Mouse (Mus musculus): Measurements from ENCODE around the gene Ccdc85b.

Gene Ccdc85b

GRCm38 (mm10) chr19:5456241-5456921 lies 1.3 kb downstream of the Ccdc85b start:
- DNase-seq (ENCODE audit: low spot score in 2 of 2) = no peak

- DNase-seq (ENCODE audit: low spot score in 2 of 2) = peak in 1 of 2 experiments; percentile 39
Measured at GRCm38 (mm10) chr19:5455568-5455967, 2.1 kb downstream of the Ccdc85b start.

GRCm38 (mm10) chr19:5455037-5455436 lies 2.7 kb downstream of the Ccdc85b start:
- no peak for DNase-seq (ENCODE audit: low spot score in 2 of 2)

- DNase-seq (ENCODE audit: low spot score in 2 of 2) = no peak
Measured at GRCm38 (mm10) chr19:5451766-5452165, 5.9 kb downstream of the Ccdc85b start.

GRCm38 (mm10) chr19:5449673-5450072 lies 8.0 kb downstream of the Ccdc85b start:
- DNase-seq (ENCODE audit: low spot score in 2 of 2) = no peak

DNA sequence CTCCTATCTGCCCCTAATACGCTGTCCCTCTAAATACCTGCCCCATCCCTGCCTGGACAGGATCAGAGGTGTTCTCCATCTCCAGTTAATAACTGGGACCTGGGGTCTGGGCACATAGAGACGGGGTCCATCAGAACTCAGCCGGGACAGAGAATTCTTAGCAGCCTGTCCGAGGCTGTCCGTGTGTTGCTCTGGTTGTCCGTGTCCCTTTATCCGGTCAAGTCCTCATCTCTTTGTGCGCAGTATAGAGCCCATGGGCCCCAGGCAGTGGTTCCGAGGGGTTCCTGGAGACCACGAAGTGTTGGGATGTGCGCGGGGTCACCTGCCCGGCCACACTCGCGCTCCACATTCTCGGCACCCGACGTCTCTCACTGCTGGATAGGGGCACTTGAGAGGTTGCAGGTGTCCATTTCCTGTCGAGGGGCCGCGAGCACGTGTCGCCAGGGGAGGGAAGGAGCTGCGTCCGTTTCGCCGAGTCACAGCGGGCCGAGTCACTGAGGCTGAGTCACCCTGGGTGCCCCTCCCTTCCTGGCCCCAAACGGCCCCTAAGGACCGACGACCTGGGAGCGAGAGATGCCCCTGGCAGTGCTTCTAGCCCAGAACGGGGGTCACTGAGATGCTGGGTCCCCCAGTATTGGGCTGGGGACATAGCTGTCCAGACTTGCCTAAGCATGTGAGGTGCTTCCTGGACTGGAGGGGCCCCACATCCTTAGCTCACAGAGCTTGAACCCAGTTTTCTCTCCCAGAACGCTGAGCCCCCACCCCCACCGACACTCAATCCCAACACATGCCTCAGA lies 9.1 kb downstream of the Ccdc85b start:
- no peak for DNase-seq (ENCODE audit: low spot score in 2 of 2)

- DNase-seq (ENCODE audit: low spot score in 2 of 2) = peak; percentile 76 to 79
Measured at GRCm38 (mm10) chr19:5447515-5448353, 10.0 kb downstream of the Ccdc85b start, which contains the start of gene Fosl1. Gene Fosl1, plus strand, starts transcription at chr19:5447547.

GRCm38 (mm10) chr19:5445747-5446146 lies 11.9 kb downstream of the Ccdc85b start:
- no peak for DNase-seq (ENCODE audit: low spot score in 2 of 2)

- no peak for DNase-seq (ENCODE audit: low spot score in 2 of 2)
Measured at GRCm38 (mm10) chr19:5444954-5445353, 12.7 kb downstream of the Ccdc85b start.

- DNase-seq (ENCODE audit: low spot score in 2 of 2) = no peak
Measured at GRCm38 (mm10) chr19:5444371-5444908, 13.3 kb downstream of the Ccdc85b start.

DNA sequence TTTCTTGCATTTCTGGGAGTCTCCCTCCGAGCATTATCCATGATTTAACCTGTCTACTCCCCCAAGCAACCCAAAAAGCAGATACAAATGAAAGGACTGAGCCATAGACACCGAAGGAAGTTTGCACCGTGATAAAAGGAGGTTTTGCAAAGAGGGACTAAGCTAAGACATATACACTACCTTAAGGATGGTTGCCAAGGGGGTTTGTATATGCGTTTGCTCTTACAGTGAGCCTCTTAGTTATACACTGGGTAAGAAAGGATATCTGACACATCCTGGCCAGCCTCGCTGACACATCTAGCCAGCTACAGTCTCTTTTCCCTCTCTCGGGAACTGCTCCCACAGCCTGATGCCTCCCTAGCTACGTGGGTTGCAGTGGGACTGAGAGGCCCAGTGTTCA lies 23.7 kb downstream of the Ccdc85b start:
- no peak for DNase-seq (ENCODE audit: low spot score in 2 of 2)

DNA sequence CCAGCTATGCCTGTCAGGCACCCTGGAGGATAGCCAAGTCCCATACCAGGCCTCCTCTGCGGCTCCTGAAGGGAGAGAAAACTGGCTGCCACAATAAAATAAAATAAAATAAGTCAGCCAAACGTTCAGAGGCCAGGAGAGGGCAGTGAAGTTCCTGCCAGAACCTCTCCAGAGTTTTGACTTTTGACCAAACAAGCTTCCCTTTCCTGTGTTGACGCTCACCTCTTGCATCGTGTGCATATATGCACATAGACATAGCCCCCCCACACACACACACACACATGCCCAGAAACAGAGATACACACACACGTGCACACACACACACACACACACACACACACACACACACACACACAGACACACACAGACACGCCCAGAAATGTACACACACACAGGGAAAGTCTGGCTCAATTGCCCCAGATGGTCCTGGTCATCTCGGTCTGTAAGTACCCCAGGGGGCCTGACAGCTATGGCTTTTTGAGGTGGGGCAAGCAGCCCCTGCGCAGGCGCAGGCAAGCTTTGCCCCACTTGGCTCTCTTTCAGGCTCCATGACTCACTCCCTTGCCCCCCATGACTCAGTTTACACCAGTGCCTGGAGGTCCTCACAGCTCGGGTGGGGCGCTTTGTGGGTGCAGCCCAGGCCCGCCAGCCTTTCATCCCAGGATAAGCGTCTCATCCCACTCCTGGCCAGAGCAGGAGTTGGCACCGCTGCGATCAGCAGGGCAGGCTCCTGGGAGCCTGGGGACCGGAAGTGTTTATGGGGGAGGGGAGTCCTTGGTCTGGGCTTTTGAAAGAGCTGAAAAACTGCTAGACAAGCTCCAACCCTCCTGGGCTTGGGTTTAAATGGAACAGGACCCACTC lies 24.5 kb downstream of the Ccdc85b start:
- DNase-seq (ENCODE audit: low spot score in 2 of 2) = peak in 1 of 2 experiments; percentile 35

GRCm38 (mm10) chr19:5431911-5432464 lies 25.7 kb downstream of the Ccdc85b start:
- no peak for DNase-seq (ENCODE audit: low spot score in 2 of 2)

DNA sequence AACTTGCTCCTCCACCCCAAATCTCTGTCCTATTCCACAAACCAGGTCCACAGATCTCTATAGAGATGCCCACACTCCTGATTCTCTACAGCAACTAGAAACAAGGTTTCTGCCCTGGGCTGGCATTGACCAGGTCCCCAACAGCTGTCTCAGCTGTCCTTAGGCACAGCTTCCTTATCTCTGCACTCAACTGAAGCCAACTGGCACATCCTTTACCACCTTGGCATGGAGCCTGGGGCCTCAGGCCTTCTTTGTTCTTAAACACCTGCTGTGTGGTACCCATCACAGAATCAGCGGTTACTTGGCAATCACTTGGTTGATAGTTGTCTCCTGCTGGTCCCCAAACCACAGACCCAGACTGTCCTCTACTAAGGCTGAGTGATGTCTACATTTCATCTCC lies 27.3 kb downstream of the Ccdc85b start:
- no peak for DNase-seq (ENCODE audit: low spot score in 2 of 2)

DNA sequence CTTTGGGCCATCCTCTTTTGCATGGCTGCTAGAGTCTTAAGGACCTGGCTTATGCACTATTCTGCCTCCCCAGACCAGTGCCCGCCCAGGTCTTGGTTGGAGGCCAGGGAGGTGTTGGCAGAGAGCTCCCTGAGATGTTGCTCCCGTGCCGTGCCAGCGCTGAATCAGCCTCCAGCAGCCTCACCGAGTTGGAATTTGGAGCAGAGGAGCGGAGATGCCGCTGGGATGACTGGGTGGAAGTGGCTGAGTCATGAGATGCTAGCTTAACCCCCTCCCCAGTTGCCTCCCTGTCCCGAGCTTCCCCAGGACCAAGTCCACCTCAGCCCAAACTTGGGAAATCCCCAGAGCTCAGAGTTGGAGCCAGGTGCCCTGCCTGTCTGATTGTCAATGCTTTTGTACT lies 27.9 kb downstream of the Ccdc85b start:
- peak in 1 of 2 experiments; percentile 47 for DNase-seq (ENCODE audit: low spot score in 2 of 2)

DNA sequence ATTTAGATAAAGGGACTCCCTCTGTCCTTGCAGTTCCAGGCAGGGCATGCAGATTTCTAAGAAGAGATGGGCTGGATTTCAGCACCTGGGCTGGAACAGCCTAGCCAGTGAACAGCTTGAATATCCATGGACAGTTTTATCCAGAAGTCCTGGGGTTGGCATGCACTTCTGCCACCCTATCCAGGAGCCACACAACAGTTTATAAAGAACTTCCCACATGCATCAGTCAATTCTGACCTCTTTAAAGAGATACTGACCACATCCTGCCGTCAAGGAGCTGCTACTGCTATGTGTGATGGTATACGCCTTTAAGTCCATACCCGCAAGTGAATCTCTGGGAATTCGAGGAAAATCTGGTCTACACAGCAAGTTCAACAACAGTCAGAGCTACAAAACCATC lies 28.5 kb downstream of the Ccdc85b start:
- DNase-seq (ENCODE audit: low spot score in 2 of 2) = no peak

GRCm38 (mm10) chr19:5428083-5428482 lies 29.6 kb downstream of the Ccdc85b start:
- DNase-seq (ENCODE audit: low spot score in 2 of 2) = no peak

DNA sequence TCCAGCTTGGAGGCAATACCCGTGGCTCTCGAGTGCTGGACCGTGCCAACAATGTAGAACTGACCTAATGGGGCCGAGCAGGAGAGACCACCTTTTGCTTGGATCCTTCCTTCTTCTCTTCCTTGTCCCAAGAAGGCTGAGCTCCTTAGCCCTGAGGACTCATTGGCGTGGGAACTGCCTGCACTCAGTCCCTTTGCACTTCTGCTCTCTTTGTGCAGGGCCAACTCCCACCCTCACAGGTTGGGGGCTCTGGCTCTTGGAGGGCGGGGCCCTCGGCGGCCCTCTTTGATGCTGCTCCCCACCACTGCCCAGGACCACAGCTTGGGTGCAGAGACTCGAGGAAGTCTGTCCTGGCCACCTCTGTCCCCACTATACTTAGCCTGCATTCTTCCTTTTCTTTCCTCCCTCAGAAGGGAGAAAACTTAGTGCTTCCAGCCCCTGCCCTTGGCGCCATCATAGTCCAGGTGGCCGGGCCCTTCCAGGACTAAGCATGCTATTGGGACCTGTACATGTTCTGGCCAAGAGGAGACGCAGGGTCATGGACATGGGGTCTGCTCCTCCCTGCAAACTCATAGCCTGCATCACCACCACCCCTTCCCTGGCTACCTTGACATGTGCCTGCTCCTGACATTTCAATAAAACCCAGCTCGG lies 30.9 kb downstream of the Ccdc85b start:
- no peak for DNase-seq (ENCODE audit: low spot score in 2 of 2)

- DNase-seq (ENCODE audit: low spot score in 2 of 2) = peak; percentile 39 to 59
Measured at GRCm38 (mm10) chr19:5425906-5426565, 31.7 kb downstream of the Ccdc85b start.
